In genomic region chr2:153564343-153564742, GRCm38 (mm10) we compare ENCODE assay signal across 15 mouse cellular contexts. TPM values are rescaled to one million over a fixed set of nuclear protein-coding genes. Genes with fewer than 3 reads are reported as not detected.
DNase-seq lines count a peak whose midpoint lies in the region; ATAC-seq and TF ChIP-seq lines count a peak whose summit lies in the region.
"Had no signal": no experiment of that assay in that cellular context is flagged by ENCODE, and none has a peak within 500 bp of the region (broad histone marks: within the 10 kb centered on the region; RNA-seq: fewer than 3 reads in every experiment).

No protein-coding gene starts in this region.

- H3K36me3 ChIP-seq in liver, embryonic 11.5 days (ENCODE audit: control insufficient read depth, insufficient read depth, low read length) = no peaks in the 10 kb centered on the region
- H3K36me3 ChIP-seq: embryonic facial prominence, embryonic 13.5 days; forebrain, embryonic 15.5 days; stomach, embryonic 15.5 days had no signal

- no peak overlapping the region for H3K4me2 ChIP-seq in liver, embryonic 11.5 days
- H3K4me2 ChIP-seq: embryonic facial prominence, embryonic 13.5 days; forebrain, embryonic 15.5 days; stomach, embryonic 15.5 days had no signal

- no peak for ATAC-seq in CD4-positive, CD25-positive, alpha-beta regulatory T cell, adult 4 months
- no peak for ATAC-seq in liver, embryonic 11.5 days (replicated peaks; ENCODE audit: low FRiP score)
- ATAC-seq: forebrain, embryonic 15.5 days had no signal

- TF ChIP-seq POLR2A in brain, embryonic 14.5 days (IDR thresholded peaks at IDR 0.05; ENCODE audit: borderline replicate concordance, extremely low read depth, insufficient read depth, insufficient read length, poor library complexity, severe bottlenecking) = no peak

- H3K9me3 ChIP-seq in liver, embryonic 11.5 days (ENCODE audit: control insufficient read depth, low read length) = no peaks in the 10 kb centered on the region
- H3K9me3 ChIP-seq: embryonic facial prominence, embryonic 13.5 days; forebrain, embryonic 15.5 days; stomach, embryonic 15.5 days had no signal

- no peaks in the 10 kb centered on the region for H3K27me3 ChIP-seq in liver, embryonic 11.5 days (replicated peaks; ENCODE audit: control insufficient read depth, insufficient read depth, low read length)
- H3K27me3 ChIP-seq: forebrain, embryonic 15.5 days; stomach, embryonic 15.5 days had no signal

- 85% methylated on average over 3 of the region's 3 CpGs for WGBS in liver, embryonic 11.5 days

- H3K27ac ChIP-seq in liver, embryonic 11.5 days (ENCODE audit: low read depth, low read length) = no peak overlapping the region
- H3K27ac ChIP-seq: embryonic facial prominence, embryonic 13.5 days; forebrain, embryonic 15.5 days; stomach, embryonic 15.5 days had no signal

- peak; percentile 33; the same call in 1 of the 2 replicates for TF ChIP-seq CTCF in brain, embryonic 14.5 days (IDR thresholded peaks at IDR 0.05; ENCODE audit: borderline replicate concordance, extremely low read depth, insufficient read depth, insufficient read length)

- no peak overlapping the region for H3K4me3 ChIP-seq in liver, embryonic 11.5 days (ENCODE audit: low read depth, low read length)
- H3K4me3 ChIP-seq: embryonic facial prominence, embryonic 13.5 days; forebrain, embryonic 15.5 days; stomach, embryonic 15.5 days had no signal

- H3K9ac ChIP-seq in liver, embryonic 11.5 days (ENCODE audit: low read depth, low read length) = no peak overlapping the region
- H3K9ac ChIP-seq: embryonic facial prominence, embryonic 13.5 days; forebrain, embryonic 15.5 days; stomach, embryonic 15.5 days had no signal

- H3K4me1 ChIP-seq in liver, embryonic 11.5 days (replicated peaks; ENCODE audit: control insufficient read depth, insufficient read depth, low read length) = peaks cover 58% of the 10 kb centered on the region

- DNase-seq in CD4-positive, CD25-positive, alpha-beta regulatory T cell, adult 2 months (ENCODE audit: low read depth, low spot score) = peak; percentile 57
- DNase-seq in liver = peak; percentile 53
- DNase-seq in liver, embryonic 11.5 days (ENCODE audit: low spot score) = no peak
- DNase-seq in B cell, adult 2 months = peak; percentile 49 to 55
- DNase-seq in brain, embryonic 14.5 days (ENCODE audit: low read depth) = no peak
- DNase-seq in adrenal gland, adult 2 months = no peak
- DNase-seq in left cerebral cortex, adult 9 months (ENCODE audit: low spot score in 2 of 2) = no peak
- DNase-seq: cerebellum, postnatal 10 days; heart, adult 11 months; kidney, adult 8-10 months; right cerebral cortex, postnatal 25 days had no signal

RNA-seq across cellular contexts. Expression of gene Nol4l, which starts 34.6 kb away (rescaled TPM):
- 1 to 10 TPM; 3.5 to 5.2 TPM for polyA plus RNA-seq in CD4-positive, CD25-positive, alpha-beta regulatory T cell, adult 4 months (2017; shearing (Covaris generic))
- 14.1 and 15.8 TPM in 2 replicates for polyA plus RNA-seq in liver, embryonic 11.5 days (2014; fragmentation: Nextera tagmentation; extraction: Ambion mirVana)
- polyA plus RNA-seq in brain, embryonic 14.5 days (2012; rRNA removed) = 70.2 and 101 TPM in 2 replicates
- total RNA-seq in adrenal gland, adult 2 months (2021) = 10 to 100 TPM; 11.5 to 16.4 TPM
- 6.5 and 9.2 TPM in 2 replicates for polyA plus RNA-seq in adrenal gland, adult 2 months (2012; rRNA removed)

Comparison
In these comparisons a context has a peak if more than half of its experiments do, and no peak if none do; other contexts are left out.
1. DNase-seq: peak in CD4-positive, CD25-positive, alpha-beta regulatory T cell, adult 2 months (single experiment), liver (single experiment) and B cell, adult 2 months (2 of 2); none in liver, embryonic 11.5 days (single experiment), brain, embryonic 14.5 days (single experiment), adrenal gland, adult 2 months (single experiment) and left cerebral cortex, adult 9 months (0 of 2).